Mouse (Mus musculus) thymus, postnatal 0 days (tissue): Measurements from ENCODE around the gene Iqce. TPM values are rescaled to one million over a fixed set of nuclear protein-coding genes. Genes with fewer than 3 reads are reported as not detected.

Experiments
- DNase-seq: peaks from one replicate; pipeline ENCODE4 v3.0.0-alpha.2; 2015; ENCODE audit warnings: low spot score
- polyA plus RNA-seq: library from polyadenylated mRNA; unstranded; fragments of >200 nt; fragmentation: Nextera tagmentation; extraction: Ambion mirVana; gene quantifications from 2 replicates; pipeline ENCODE4 v1.2.1, GENCODE M21; 2015

Iqce gene
- polyA plus RNA-seq, 1 experiment from 2014 or later = 11.4 TPM

DNA sequence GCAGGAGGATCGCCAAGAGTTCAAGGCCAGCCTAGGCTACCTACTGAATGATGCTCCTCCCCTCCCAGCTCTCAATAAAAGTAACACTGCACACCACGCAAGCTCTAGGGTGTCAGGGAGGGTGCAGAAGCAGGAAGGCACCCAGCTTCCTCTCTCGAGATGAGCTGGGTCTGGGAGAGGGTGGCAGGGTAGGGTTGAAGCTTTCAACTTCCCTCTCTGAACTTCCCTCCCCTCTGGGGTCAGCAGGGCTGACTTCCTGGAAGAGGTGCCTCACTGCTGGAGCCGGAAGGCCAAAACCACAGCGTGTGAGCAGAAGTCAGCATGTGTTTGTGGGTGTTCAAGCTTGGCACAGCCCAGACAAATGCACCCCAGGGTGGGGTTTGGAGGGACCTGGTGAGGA is 84.5 kb downstream of the Iqce start:
- DNase-seq = peak; percentile 73

DNA sequence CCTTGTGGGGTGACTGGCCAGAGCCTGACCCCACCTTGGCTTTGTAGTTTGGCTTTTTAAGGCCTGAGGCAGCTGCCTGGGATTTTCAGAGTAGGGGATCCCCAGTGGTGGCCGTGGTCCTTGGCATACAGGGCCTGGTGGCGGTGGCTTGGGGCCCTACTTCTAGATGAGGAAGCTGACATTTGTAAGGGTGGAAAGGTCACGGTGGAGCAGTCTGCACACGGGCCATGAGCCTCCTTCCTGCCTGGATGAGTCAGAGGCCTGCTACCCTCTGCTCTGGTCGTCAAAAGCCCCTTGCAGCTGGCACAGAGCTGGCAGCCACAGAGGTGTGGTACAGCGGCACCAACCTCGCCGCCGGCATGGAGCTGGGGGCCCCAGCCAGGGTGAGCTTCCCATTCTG is 85.5 kb downstream of the Iqce start:
- DNase-seq = peak; percentile 68

GRCm38 (mm10) chr5:140616110-140616503 is 86.1 kb downstream of the Iqce start:
- peak; percentile 20 for DNase-seq

GRCm38 (mm10) chr5:140615321-140616109 is 86.7 kb downstream of the Iqce start:
- DNase-seq = no peak

DNA sequence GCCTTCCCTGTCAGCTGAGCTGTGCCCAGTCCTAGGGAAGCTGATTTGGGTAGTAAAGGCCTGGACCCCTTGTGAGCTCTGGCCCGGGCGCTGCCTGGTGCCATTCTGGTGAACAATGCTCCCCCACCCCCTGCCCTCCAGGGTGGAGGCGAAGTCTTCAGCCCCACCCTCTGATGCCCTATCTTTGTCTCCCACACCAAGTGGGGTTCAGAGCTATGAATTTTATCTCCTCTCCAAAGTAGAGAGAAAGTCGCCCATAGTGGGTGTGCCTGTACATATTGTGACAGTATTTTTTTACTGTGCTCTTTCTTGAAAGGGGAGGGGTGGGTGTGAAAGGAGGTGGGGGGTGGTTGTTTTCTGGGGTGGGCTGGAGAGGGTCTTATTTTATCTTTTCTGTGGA is 87.3 kb downstream of the Iqce start:
- DNase-seq = no peak

DNA sequence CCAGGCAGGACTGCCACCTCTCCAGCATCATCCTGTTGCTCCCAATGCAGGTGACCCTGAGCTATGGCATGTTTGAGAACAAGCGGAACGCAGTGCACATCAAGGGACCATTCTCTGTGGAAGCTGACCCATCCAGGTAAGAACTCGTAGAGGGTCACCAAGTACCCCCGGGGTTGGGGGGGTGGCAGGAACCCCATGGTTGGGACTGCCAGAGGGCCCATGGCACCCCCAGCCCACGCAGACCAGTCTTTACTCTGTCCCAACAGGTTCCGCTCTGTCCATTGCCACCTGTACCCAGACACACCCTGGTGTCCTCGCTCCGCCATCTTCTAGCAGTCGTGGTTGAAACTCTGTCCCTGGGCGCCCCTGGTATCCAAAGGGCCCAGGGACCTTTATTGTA is 88.0 kb downstream of the Iqce start:
- DNase-seq = no peak

DNA sequence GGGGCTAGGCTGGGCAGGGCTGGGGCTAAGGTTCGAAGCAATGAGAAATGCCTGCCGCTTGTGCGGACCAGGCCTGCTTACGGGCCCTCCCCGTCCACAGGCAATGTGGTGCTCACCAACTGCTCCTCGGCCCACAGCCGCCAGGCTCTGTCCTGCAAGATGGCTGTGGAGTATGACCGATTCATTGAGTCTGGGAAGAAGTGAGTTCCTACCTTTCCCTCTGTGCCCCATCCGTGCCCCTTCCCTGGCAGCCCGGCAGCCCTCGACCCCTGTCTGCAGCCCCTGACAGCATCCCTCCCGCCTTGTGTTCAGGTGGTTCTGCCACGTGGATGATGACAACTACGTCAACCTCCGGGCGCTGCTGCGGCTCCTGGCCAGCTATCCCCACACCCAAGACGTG is 90.0 kb downstream of the Iqce start:
- DNase-seq = no peak

Other genes with a start within 250 kb of the Iqce start
- 14.7 and 17.5 TPM in 2 replicates for gene Chst12, start 196.8 kb downstream of the Iqce start, polyA plus RNA-seq
- 13.1 and 21.2 TPM in 2 replicates for gene Grifin, start 137.3 kb downstream of the Iqce start, polyA plus RNA-seq
- 13.2 and 13.3 TPM in 2 replicates for gene Lfng, start 95.1 kb downstream of the Iqce start, polyA plus RNA-seq
- gene Ttyh3, start 53.3 kb downstream of the Iqce start, polyA plus RNA-seq = 10.4 and 12.3 TPM in 2 replicates
- gene Brat1, start 2.6 kb upstream of the Iqce start, polyA plus RNA-seq = 22.6 and 22.7 TPM in 2 replicates
- 3.4 and 3.9 TPM in 2 replicates for gene Amz1, start 21.7 kb upstream of the Iqce start, polyA plus RNA-seq
- 13.1 and 16.3 TPM in 2 replicates for gene Gna12, start 128.1 kb upstream of the Iqce start, polyA plus RNA-seq